Mouse (Mus musculus) left cerebral cortex, adult 9 months (tissue): ENCODE measurements at regions not wholly inside any gene's neighbourhood (a gene's known extent, or its start where the extent isn't known, plus 50 kb on each side); places are given as distances from the start of the nearest gene placed in this dataset.
A peak's percentile ranks its signal among the peaks of the same experiment; 100 is the strongest.

Experiments used
- DNase-seq, 2 experiments: peaks; one replicate each; pipeline ENCODE4 v3.0.0; 2022; ENCODE audit warnings: low spot score in 2 of 2

DNA sequence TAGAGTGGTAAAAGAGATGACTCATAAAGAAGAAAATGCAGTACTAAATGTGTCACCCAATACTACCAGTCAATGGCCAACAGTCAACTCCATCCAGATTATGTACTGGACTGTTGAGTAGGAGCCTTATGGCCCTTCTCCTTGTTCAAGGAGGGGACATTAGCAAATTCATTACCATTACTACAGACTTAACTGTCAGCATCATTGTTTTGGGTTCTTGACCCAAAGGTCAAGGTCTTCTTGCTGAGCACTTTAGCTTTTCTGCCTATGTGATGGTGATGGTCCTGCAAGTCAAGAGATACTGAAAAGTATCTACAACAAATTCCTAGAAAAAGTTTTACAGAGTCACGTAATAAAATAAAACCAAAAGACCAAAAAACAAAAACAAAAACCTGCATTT lies 1251.4 kb downstream of the Gm37988 start:
- DNase-seq: no peak

DNA sequence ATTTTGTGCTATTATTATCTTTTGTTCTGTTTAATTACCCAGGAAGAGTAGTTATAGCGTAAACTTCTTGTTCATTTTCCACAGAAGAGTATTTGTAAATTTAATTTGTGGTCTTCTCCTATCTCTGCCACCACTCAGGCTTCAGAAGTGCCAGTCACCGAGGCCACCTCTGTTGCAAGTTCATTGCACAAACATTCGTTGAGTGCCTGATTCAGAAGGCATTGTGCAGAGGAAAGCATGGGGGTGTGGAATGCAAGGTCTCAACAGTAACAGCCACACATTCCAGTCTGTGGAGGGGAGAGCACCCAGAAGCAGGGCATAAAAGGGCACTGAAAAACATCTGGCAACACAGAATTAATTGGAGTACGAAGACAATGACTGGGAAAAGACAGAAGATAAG lies 1268.9 kb downstream of the Gm37988 start:
- no peak for DNase-seq

DNA sequence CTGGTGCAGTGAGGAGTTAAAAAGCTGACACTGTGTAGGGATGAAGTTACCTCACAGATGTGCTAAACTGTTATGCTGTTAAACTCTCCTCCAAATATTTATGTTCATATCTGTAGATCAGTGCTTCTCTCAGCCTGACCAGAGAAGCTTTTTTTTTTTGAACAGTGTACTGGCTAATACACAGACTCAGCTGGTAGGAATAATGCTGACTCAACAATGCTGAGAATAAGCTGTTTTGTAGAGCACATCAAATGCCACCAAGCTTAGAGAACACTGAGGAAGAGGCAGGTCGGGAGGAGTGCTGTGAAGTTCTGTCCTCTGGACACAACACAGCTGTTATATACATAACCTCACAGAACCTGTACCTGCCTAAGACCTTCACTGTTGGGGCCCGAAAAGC lies 1274.2 kb downstream of the Gm37988 start:
- DNase-seq: no peak

DNA sequence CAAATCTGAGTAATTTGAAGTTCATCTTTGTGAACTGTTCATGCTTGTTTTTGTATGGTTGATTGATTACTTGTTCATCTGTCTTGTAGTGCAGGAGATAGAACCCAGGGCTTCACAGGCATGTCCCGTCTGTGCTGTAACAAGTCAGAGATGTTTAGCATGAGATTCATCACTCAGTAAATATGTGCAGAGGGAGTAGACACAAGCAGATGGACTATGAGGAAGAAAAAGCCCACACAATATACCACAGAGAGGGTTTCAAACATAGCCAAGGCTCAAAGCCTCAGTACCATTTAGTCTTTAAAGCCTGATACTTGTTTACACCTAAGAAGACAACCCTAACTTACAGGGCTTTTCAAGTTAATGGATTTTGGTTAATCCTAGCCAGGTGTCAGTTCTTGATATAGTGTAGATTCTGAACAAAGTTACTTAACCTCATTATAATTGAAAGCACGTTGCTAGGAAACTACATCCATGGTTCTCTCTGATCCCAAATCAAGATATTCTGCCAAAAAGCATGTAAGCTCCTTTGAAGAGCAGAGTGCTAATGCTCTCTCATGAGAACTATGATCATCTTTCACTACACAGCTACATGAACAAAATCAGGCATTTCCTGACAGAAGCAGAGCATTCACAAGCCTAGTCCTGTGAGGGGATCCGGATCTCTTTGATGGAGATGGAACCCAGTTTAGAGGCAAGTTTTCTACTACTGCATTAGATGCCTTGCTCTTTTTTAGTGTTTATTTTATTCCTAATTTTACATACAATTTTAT lies 1286.7 kb downstream of the Gm37988 start:
- no peak for DNase-seq

DNA sequence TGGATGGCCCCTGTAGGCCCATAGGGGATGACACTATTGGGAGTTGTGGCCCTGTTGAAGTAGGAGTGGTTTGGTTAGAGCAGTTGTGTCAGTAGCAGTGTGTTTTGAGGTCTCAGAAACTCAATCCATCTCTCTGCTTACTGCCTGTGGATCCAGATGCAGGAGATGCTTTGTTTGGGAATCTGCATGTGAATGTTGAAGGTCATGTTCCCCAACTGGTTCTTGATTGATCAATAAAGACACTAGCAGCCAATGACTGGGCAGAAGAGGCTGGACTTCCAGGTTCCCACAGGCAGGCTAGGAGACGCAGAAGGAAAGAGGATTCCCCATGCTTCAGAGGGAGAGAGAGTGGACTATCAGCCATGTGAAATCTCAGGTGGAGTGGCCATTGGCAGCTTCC lies 1309.9 kb downstream of the Gm37988 start:
- DNase-seq: no peak

DNA sequence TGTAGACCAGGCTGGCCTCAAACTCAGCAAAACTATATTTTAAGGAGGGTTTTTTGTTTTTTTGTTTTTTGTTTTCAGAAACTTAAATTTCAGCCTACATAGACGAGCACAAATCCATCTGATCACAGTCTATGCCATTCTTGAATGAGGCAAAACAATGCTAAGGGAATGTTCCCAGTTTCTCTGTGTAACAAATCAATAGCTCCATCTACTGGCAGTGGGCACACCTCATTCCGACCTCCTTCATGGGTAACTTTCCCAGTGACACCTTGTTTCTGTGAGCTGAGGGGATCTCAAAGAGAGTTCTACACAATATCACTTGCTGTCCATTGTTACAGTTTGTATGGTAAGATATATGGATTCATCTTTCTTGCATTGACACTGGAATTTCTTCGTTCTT lies 1327.4 kb downstream of the Gm37988 start:
- peak in 1 of 2 experiments; percentile 28 for DNase-seq

DNA sequence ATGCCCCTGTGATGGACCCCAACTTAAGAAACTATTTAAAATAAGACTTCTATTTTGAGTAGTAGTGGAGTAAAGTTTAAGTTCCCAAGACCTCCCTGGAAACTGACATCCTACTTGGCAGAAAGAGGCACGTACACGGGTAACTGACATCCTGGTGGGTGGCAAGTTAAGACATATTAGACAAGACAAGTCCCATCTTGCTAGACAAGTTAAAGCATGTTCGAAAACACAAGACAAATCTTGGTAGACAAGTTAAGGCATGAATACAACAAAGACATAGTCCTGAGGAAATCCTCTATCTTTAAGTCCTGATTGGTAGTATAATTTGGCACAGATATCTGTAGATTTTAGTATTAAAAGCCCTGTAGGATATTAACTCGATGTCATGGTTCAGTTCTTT lies 1332.6 kb downstream of the Gm37988 start:
- DNase-seq: no peak

DNA sequence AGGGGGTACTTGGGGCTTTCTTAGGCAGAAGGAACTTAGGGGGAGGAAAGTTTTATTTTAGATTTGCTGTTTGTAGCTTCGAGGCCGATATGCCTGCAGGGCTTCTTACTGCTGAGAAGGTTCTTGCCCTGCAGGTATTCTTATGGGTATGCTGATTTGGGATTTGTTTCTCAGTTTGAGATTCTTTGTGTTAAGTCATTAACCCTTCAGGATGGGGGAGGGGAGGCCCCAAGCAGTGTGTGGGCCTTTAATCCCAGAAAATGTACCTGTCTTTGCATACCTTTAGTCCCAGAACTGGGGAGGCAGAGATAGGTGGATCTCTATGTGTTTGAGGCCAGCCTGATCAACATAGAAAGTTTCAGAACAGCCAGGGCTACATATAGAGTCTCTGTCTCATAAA lies 1335.1 kb downstream of the Gm37988 start:
- no peak for DNase-seq

DNA sequence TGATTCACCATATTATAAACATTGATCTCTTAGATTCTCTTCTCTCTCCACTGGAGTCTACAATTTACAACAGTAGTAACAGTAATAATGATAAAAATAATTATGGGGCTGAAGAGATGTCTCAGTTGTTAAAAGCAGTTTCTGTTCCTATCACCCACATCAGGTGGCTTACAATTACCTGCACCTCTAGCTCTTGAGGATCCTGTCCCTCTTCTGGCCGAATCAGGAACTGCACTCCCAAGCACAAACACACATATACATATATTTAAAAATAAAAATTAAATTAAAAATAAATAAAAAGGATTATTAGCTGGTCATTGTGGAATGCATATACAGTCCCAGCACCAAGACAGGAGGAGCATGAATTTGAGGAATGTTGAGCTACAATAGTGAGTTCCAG lies 1336.2 kb downstream of the Gm37988 start:
- DNase-seq: no peak

DNA sequence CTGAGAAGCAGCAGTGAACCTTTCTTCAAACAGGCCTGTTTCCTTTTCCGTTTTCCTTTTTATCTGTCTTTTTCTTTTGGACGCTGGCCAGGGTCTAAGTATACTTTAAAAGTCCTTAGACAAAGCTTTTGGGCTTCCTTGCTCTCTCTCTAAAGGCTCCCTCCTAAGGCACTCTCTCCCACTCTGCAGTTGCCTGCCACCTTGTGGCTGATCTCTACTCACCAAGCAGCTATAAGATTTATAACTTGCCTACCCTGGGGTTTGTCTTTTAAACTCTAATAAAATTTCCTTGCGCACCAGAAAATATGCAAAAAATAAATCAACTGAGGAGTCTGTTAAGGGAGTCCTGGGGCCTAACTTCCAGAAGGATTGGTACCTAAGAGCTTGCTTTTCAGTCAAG lies 1344.7 kb downstream of the Gm37988 start:
- DNase-seq: peak in 1 of 2 experiments; percentile 4
